Mouse (Mus musculus): ENCODE results near the gene Sh2d4b. TPM values are rescaled to one million over a fixed set of nuclear protein-coding genes. Genes with fewer than 3 reads are reported as not detected.

The Sh2d4b gene
- polyA plus RNA-seq, 1 experiment from 2014 or later: 21.4 TPM

- DNase-seq (ENCODE audit: low spot score): no peak
These were observed 13.7 kb upstream of the Sh2d4b start for GRCm38 (mm10) chr14:40906770-40907169.

- no peak for DNase-seq (ENCODE audit: low spot score)
These were observed 12.7 kb upstream of the Sh2d4b start for GRCm38 (mm10) chr14:40905813-40906212.

GRCm38 (mm10) chr14:40902307-40903055 lies 9.4 kb upstream of the Sh2d4b start:
- no peak for DNase-seq (ENCODE audit: low spot score)

DNA sequence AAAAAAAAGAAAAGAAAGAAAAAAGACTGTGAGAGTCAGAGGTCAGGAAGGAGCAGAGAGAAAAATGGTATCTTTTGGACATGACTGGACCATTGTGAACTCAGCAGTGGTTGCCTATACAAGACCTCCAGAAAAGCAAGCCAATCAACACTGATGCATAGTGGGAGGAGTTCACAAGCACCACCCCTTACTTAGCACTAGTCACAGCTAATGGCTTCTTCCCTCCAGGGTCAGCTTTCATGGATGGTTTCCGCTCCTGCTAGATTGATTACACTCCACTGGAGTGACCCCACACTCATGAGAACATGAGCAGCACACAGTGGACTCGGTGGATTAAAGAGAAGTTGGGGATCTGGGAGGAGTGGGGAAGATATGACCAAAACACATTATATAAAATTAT lies 7.2 kb upstream of the Sh2d4b start:
- DNase-seq (ENCODE audit: low spot score): no peak

GRCm38 (mm10) chr14:40897916-40898315 lies 4.8 kb upstream of the Sh2d4b start:
- DNase-seq (ENCODE audit: low spot score): no peak

DNA sequence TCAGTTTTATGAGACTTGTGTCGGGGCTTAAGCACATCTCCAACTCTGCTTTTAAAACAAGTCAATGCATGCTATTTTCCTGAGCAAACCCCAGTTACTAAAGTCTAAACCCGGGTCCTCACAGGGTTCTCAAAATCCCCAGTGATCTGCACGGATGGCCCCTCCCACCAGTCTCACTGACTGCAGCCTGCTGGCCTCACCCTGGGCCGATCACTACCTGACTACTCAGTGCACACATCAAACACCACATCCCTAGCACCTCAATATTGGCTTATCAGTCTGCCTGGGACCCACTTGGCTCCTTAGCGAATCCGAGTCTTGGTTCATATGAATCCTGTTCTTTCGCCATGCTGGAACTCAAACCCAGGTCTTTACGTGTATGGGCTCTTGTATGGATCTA lies 2.6 kb upstream of the Sh2d4b start:
- DNase-seq (ENCODE audit: low spot score): no peak

GRCm38 (mm10) chr14:40894576-40895247 lies 1.6 kb upstream of the Sh2d4b start:
- peak; percentile 67 for DNase-seq (ENCODE audit: low spot score)

GRCm38 (mm10) chr14:40893884-40894283 lies 818 bp upstream of the Sh2d4b start:
- no peak for DNase-seq (ENCODE audit: low spot score)

GRCm38 (mm10) chr14:40892326-40892825 lies 690 bp downstream of the Sh2d4b start:
- no peak for DNase-seq (ENCODE audit: low spot score)

GRCm38 (mm10) chr14:40891506-40891905 lies 1.6 kb downstream of the Sh2d4b start:
- no peak for DNase-seq (ENCODE audit: low spot score)

- no peak for DNase-seq (ENCODE audit: low spot score)
These were observed 3.4 kb downstream of the Sh2d4b start for GRCm38 (mm10) chr14:40889704-40890103.

GRCm38 (mm10) chr14:40889181-40889580 lies 3.9 kb downstream of the Sh2d4b start:
- no peak for DNase-seq (ENCODE audit: low spot score)

- no peak for DNase-seq (ENCODE audit: low spot score)
These were observed 6.5 kb downstream of the Sh2d4b start for GRCm38 (mm10) chr14:40886428-40887202.

- DNase-seq (ENCODE audit: low spot score): no peak
These were observed 7.3 kb downstream of the Sh2d4b start for GRCm38 (mm10) chr14:40885752-40886151.

DNA sequence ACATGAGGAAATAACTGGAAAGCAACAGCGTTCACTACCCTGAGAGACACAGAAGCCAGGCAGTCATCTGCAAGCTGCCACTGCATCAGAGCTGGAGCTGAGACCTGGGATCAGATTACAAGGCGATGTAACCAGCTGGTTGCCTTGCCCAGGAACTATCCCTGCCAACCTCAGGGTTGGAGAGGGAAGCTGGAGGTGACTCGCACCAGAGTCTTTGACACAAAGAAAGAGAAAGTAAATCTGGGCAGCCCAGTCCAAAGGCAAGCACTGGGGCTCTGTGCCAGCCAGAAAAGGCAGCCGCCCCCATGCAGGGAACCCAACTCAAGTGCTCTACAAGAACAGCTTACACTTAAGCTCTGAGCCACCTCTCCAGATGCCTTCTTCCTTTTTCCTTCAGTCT lies 7.8 kb downstream of the Sh2d4b start:
- no peak for DNase-seq (ENCODE audit: low spot score)

DNA sequence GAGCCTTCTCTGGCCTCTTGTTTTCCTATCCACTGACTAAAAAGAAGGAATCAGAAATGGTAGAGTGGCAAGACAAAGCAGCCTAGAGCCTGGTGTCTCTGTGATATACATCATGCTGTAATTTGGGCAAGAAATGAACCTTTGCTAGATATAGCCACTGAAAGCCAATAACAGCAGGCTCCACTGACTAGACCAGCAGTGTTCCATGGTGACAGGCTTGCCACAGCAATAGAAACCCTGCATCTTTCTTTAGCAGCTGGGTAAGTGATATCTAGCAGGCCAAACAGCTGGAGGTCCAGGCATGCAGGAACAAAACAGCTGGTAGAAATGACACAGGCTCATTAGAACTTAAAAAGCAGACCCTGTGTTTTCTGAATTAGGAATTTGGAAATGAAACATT lies 18.5 kb downstream of the Sh2d4b start:
- DNase-seq (ENCODE audit: low spot score): no peak

- DNase-seq (ENCODE audit: low spot score): no peak
These were observed 19.1 kb downstream of the Sh2d4b start for GRCm38 (mm10) chr14:40873961-40874360.

DNA sequence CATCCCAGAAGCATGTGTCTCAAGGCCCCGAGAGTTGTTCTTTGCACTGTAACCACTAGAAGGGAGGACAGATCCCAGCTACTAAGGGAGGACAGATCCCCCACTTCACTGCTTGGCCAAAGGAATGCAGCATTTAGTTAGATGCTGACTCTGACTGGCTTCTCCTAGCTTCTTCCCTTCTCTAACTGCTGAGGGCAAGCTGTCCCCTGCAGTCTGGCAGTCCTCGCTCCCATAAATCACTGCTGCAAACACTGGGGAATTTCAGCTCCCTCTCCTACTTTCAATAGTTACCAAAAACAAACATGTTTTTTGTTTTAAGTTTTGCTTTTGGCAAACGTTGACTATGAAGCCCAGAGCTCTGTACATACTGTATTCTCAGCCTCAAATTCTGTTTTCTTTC lies 22.5 kb downstream of the Sh2d4b start:
- DNase-seq (ENCODE audit: low spot score): no peak

GRCm38 (mm10) chr14:40864811-40865514 lies 28.1 kb downstream of the Sh2d4b start:
- no peak for DNase-seq (ENCODE audit: low spot score)

DNA sequence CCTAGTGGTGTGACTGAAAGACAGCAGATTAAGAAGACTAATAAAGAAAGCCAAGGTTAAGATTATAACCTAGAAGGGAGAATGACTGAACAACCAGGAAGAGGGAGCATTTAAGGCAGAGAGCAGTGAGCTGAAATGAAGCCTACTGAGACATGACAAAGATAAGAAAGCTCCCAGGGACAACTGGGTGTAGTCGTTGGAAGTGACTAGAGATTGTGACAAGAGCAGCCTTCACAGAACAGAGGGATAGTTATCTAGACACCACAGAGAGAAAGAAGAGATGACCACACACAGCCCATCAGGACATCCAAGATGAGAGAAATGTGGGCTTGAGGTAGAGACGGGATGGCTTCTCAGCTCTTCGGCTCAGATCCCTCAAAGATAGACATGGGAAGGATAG lies 29.4 kb downstream of the Sh2d4b start:
- no peak for DNase-seq (ENCODE audit: low spot score)

DNA sequence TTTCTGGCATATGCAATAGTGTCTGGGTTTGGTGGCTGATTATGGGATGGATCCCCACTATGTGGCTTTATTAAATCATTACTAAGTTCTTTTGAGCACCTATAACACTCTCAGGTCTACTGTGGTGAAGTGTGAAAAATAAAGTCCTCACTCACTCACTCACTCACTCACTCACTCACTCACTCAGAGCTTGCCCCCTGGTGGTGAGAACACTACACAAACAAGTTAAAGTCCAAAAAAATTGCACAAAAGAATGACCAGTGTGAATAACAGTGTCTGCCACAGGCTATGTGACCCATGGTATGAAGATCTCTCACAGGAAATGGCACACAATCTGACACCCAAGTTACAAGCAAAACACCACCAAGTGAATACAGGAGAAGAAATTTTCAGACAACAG lies 30.0 kb downstream of the Sh2d4b start:
- no peak for DNase-seq (ENCODE audit: low spot score)
